Mouse (Mus musculus) left cerebral cortex, postnatal 14 days (tissue): ENCODE measurements around the gene Apmap. TPM values are rescaled to one million over a fixed set of nuclear protein-coding genes. Genes with fewer than 3 reads are reported as not detected.
A peak's percentile ranks its signal among the peaks of the same experiment; 100 is the strongest.

Source experiments
- DNase-seq, 2 experiments: peaks; one replicate each; pipeline ENCODE4 v3.0.0; 2021 to 2022; ENCODE audit warnings: low spot score in 2 of 2, mixed read lengths in 1 of 2
- intact Hi-C: fragments of 180-260 bp; cut with DNase I; formaldehyde crosslinking; loops from one replicate; pipeline ENCODE4 v1.15.1; 2025
- total RNA-seq, 2 experiments: library from RNA; stranded (reverse); gene quantifications; 2 replicates each; pipeline ENCODE4 v1.2.3; 2021

The Apmap gene
- total RNA-seq, 2 experiments from 2014 or later, result 49.1 to 50.1 TPM

DNA sequence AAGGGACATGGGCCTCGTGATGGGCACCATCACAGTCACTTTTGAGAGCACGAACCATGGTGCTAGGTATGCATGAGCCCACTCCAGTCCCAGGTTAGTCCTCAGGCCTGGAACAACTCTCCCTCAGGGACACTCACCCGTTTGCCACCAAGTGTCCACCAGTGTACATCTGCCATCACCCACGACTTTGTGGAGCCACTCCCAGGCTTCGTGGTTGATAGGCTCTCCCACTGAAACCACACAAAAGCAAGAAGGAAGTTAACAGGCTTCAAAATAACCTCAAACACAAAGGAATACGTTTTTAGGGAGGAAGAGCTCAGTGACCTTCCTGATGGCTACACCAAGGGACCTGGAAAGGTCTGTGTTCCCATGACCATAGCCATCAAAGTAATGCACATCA is 18.8 kb upstream of the Apmap start:
- intact Hi-C loops, result no loop called here
- no peak for DNase-seq

DNA sequence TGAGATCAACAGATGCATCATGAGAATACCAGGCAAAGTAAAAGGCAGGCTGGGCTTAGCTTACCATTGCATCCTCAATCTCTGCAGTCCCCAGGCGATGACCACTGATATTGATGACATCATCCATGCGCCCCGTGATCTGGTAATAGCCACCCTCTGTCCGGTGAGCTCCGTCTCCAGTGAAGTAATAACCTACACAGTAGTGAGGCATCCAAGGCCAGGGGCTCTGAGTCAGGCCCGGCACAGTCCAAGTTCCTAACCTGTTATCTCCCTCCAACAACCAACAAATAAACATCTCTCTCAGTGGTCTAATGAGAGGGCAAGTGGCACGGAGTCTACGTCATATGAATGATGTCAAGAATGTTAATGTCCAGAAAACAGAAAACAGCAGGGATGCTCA is 16.6 kb upstream of the Apmap start:
- no peak for DNase-seq
- intact Hi-C loops, result no loop called here

DNA sequence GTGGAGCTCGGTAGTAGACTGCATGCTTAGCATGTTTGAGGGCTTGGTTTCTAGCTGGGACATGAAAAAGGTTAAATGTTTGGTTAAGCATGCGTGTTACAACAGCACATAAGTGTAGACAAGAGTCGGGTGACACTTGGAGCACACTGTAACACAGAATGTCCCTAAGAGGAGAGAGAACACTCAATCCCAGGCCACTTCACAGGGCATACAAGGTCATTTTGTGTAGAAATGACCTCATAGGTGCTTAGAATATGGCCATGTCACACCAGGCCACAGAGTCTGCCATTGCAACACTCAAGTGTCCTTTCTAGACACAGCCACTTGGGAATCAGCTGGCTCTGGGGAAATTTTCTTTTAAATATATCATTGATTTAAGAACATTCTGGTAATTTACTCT is 15.6 kb upstream of the Apmap start:
- DNase-seq, result no peak
- intact Hi-C loops, result no loop called here

DNA sequence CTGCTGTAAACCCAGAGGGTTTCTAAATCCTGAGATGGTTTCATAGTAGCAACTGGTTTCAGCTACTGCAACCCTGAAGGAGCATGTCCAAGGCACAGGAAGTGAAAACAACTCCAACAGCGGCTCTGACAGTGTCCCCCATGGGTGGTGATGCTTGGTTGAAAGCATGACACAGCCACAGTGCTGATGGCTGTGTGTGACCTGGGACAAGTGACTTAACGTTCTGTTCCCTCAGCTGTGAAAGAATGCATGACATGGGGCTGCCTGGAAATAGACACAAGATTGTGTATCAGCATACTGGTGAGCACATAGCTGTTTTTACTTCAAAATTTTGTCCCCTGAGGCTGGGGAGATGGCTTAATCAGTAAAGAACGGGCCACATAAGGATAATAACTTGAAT is 13.3 kb upstream of the Apmap start:
- intact Hi-C loops, result no loop called here

DNA sequence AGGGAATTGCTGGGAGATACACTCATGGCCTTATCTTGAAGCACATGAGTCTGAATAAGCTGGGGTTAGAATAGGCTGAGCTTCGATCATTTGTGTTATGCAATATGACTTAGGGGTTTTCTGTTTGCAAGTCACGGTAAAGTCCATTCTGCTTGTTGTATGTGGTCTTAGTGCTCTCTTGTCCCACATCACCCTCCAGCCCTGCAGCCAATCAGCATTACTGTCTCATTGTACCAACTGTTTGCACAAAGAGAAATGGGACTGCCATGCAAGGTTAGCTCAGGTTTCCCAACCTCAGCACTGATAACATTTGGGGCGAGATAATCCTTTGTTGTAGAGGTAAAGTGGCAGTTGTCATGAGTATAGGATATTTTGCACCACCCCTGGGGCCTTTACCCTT is 1.7 kb upstream of the Apmap start:
- DNase-seq, result no peak
- intact Hi-C loops, result no loop called here

More for the DNA sequence above, 13.3 kb upstream of the Apmap start:
- no peak for DNase-seq

DNA sequence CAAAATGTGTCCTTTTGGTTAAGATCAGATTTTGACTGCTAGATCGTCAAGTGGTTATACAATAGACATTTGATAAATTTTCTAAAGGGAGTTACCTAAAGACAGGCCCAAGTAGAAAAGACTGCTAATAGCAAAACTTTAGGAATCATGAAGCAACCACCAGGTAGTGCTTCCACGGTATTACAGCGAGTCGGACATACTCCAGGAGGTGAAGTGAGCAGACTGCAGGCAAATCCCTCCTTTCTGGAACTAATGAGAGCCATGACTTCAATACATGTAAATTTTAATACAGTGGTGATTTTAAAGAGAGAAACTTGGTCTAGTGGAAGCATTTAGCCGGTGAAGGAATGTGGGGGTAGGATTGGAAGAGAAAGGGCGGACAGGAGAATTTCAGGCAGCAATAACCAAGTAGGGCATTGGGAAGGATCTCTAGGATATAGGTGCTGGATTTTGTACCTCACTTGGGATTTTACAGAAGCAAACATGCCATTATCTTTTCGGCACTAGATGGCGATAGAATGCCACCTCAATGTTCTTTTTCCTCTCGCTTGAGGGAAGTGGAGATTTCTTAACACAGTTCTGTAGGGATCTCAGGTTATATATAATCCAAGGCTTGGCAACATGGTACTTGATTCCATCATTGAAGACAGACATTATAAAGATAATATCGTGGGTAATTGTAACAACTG is 649 bp upstream of the Apmap start:
- peak; percentile 87 to 89 for DNase-seq
- intact Hi-C loops, result loop anchor here (1.0 to 10.0 kb wide), 4 partner anchors 42 to 396 kb away; partner anchors contain the start of gene Entpd6

DNA sequence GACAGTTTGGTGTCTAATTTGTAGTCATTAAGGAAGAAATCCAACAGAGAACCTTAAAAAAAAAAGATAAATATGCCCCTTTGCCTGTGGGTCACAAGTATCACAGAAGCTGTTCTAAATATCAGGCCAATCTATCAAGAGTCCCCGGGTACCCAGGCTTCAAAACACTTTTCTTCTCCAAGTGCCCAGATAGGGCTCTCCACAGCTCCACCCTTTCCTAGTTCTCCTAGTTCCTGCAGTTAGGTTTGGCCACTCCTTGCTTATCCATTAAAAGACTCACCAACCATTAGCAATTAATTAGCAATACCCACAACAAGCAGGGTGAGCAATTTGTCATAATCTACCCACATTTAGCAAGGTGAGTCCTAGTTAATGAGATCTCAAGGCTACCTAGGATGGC is 1.3 kb downstream of the Apmap start:
- intact Hi-C loops, result loop anchor here (5.0 to 10.0 kb wide), 2 partner anchors 40 to 398 kb away; no protein-coding TSS in a partner anchor
- DNase-seq, result no peak

DNA sequence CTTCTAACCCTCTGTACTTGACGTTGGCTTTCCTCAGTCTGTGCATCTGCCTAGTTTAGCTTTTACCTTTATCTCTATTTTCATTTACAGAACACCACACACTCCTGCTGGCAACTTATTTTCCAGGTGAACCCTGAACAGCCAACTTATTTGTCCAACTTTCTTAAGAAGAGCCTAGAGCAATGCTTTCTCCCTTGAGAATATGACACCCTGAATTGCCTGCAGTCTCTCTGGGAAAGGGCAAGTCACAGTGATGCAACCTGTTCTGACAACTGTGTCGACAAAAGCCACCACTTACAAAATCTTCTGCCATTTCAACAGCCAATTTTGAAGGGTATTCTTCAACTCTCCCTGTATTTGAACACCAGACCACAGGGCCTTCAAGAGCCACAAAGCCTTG is 3.6 kb downstream of the Apmap start:
- no peak for DNase-seq
- intact Hi-C loops, result loop anchor here (5.0 to 10.0 kb wide), 2 partner anchors 38 to 400 kb away; no protein-coding TSS in a partner anchor

DNA sequence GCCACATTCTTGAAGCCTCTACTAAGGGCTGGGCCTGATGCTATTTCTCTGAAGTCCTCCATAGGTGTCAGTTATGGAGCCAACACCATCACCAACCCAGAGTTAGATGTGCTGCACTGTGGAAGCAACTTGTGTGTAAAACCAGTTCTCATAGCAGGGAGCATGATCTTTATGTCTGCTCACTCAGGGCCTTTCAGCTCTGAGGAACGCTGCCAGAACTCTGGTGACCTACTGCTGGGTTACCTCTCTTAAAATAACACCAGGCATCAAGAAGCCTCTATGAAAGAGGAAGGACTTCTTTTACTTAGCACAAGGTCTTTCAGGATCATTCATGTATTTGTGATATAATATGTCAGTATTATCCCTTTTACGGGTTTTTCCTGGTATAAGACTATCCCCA is 6.2 kb downstream of the Apmap start:
- intact Hi-C loops, result loop anchor here (10.0 kb wide), 1 partner anchor 403 kb away; no protein-coding TSS in a partner anchor
- DNase-seq, result no peak

DNA sequence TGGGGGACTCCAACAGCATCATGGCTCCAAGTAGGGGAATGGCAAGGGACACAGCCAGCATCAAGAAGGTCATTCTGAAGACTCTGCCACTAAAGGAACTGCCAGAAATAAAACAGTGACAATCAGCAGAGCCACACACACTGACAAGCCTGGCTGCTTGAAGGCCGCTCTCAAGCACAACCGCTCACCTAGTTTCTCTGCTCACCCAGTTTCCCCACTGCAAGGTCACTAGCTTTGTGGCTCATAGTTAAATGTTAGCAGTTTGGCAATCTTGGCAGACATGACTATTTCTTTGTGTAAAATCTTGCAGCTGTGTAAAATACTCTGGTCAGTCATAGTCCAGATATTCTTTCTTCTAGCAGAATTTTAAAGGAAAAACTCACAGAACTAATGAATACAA is 8.1 kb downstream of the Apmap start:
- DNase-seq, result no peak
- intact Hi-C loops, result loop anchor here (10.0 kb wide), 1 partner anchor 405 kb away; no protein-coding TSS in a partner anchor

DNA sequence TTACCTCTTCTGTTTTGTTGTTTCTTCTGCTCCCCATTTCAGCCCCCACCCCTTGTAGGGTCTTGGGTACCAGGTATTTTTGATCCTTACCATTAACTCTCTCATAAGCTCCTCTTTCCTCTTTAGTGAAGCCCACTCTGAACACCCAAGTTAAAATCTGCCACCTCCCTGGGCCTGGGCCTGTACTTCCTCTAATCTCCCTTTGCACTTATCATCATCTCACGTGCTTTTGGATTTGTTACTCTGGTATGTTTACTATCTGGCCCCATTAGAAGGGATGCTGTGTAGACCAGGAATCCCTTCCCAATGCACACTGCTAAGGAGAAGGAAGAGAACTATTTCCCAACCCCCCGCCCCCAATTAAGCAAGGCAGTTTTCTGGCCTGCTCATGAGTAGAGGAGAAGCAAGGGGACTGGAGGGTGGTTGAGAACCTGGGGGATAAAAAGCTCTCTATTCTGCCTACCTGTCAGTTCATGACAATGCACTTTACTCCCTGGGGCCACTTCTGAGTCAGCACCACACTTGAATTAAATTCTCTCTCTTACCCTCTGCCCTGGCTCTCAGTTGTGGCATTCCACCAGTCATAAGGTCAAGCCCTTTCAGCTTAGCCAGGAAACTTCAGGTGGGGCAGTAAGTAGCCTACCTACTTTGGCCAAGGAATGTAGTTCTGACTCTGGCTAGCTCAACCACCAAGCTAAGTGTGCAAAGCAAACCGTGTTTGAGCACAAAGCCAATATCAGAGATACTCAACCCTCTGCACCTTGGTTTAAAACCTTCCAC is 12.8 kb downstream of the Apmap start:
- intact Hi-C loops, result no loop called here
- DNase-seq, result no peak

DNA sequence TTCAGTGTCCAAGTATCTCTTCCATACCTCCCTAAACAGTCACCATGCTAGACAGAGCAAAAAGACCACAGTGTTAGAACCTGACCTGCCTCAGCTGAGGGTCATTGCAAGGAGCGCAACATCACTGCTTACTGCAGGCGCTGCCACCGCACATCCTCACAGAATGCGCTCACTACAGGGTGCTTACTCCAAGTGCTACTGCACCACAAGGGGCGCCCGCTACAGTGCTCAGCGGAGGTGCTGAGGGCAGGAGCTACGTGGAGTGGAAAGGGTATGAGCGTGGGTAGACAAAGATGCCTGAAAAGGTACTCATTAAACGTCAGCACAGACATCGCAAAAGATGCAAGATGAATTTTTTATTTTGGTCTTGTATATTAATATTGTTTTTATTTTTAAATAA is 19.3 kb downstream of the Apmap start:
- DNase-seq, result no peak
- intact Hi-C loops, result no loop called here

DNA sequence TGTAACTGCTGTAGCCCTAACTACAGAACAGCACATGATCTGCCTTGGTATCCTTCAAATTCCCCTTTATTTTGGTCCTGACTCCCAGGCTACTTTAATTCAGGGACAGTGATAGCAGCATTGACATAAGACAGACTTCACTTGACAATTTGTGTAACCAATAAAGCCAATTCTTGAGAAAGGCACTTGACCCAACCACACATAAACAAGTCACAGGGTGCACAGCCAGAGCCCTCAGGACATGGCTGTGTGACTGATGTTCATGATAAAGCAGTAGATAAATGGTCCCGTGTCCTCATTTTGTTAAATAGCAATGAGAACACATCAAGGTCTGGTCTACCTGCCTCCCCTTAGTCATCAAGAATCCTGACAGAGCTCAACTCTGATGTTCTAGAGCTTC is 28.7 kb downstream of the Apmap start:
- DNase-seq, result no peak
- intact Hi-C loops, result no loop called here

DNA sequence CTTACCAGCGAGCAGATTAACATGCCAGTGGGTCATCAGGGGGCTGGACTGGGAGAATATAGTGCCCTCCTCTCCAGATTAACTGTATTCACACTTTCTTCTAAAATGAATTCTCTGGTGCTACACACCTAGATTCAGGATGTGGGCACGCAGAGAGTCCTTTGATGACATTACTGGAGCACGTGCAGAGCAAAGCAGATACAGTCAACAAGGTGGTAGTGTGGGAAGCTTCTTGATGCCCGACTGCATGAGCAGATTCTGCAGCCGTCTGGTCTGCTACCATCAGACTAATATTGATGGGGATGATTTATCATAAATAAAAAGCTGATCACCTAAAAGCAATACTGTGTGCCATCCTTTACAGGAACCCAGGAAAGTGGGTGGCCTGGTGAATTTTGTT is 29.8 kb downstream of the Apmap start:
- no peak for DNase-seq
- intact Hi-C loops, result no loop called here

DNA sequence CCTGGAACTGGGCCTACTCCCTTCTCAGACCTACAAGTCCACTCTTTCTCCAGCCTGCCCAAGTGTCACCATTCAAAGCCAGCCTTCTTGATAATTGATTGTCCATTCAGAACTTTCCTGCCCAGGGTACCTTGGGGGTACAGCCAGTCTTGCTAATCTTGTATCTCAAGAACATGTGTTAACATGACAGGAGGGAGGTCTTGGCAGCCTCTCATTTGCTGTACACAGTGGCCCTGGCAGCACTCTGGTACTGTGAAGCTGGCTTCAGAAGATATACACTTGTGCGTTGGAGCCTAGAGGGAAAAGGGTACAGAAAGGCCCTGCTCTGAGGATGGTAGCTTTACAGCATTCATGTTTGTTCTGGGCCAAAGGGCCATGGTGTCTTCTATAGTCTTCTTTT is 32.1 kb downstream of the Apmap start:
- DNase-seq, result no peak
- intact Hi-C loops, result no loop called here

DNA sequence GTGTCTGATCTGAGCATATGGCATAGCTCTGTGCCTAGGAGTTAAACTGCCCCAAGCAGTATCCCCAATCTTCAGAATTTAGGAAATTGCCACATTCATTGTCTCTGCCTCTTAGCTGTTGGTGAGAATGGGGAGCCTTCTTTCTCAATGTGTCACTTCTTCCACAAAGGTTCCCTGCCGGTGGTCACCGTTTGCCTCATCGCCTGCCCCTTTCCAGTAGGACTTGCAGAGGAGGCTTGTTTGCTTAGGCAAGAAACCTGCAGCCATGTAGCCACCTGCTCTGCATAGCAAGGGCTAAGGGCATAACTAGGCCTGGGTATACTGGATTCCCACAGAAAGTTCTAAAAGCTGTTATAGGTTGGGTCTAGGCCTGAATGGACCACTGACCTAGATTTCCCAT is 35.9 kb downstream of the Apmap start:
- no peak for DNase-seq
- intact Hi-C loops, result no loop called here

DNA sequence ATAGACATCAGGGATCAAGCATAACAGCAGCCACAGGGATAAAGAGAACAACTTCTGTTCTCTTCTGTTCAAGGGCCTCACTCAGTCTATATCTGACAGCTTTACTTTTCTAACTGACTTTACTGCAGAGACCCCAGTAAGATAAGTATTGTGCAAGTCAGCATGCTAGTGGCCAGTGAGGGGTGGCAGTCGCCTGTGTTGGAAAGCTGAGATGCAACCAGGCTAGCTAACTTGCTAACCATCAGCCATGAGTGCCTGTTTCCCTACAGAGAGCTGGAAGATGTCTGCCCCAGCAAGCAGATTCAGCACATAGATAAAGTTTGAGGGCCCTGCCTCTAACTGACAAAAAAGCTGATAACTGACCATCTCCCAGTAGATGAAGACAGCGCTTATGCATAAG is 37.6 kb downstream of the Apmap start:
- peak in 1 of 2 experiments; percentile 1 for DNase-seq
- intact Hi-C loops, result no loop called here

DNA sequence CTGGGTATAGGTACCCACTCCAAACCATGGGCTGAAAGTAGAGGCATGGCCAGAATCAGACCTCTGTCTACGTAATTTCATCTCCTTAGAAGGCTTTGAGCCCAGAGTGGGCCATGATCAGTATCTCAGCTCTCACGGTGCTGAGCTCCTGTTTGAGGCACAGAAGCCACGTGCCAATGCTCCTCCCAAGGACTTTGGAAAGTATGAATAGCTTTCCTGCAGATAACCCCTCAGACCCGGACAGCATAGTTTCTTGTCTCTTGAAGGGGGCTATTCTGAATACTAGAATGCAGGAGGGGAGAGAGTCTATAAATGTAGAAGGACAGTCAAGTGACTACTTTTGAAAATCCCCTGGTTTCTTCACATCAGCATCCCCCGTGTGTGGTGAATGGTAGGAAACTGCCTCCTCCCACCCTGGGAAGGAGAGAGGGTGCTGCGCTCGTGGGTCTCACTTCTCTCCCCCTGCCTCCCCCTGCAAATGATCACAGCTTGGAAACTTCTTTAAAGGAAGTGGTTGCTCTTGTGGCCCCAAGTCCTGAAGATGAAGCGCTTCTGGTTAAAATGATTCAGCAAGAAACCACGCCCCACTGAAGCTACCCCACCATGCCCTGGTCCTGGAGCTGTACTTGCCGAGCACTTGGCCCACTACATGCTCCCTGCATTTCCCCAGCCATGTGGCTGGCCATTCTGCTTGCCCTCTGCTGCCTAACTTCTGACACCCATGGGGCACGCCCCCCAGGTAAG is 38.3 kb downstream of the Apmap start, which contains the start of gene Cst7:
Gene Cst7, plus strand, starts transcription at position 569 of the 744 bp plus-strand sequence.
- intact Hi-C loops, result loop anchor here (5.0 kb wide), 1 partner anchor 37 kb away; the partner anchor contains the start of gene Apmap

DNA sequence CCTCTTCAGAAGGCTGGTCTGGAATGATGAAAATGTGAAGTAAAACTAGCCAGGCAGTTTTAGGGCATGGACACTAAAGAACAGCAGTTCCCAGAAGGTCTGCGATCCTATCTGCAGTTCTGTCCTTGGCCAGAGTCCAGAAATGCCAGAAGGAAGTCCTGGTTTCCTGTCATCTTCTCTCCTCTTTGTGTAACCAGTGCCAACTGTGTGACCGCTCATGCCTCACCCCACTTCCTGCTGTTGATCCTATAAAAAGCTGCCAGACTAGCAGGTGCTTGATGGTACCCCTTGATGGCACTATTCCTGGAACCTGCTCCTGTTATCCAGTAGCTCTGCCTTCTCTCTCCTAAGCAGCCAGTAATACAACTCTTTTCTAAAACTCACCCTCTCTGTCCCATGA is 41.3 kb downstream of the Apmap start:
- intact Hi-C loops, result loop anchor here (5.0 kb wide), 1 partner anchor 40 kb away; the partner anchor contains the start of gene Apmap
- no peak for DNase-seq

More for the DNA sequence above, 38.3 kb downstream of the Apmap start, which contains the start of gene Cst7:
- DNase-seq, result peak in 1 of 2 experiments; percentile 1

DNA sequence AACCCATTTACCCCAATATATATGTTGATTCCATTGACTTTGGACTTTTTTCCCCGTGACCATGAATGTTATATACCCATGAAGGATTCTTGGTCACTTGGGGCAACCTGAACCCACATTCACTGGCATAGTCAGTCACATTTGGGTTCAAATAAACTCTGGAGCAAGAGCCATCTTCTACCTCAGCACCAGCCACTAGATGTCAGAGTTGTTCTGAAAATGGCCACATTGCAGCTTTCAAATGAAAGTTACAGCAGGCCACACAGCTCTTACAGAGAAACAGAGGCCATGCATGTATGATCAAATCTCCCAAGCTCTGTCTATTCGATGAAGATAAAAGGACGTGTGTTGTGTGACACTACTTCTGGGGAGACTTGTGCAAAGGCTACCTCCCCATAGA is 49.8 kb downstream of the Apmap start:
- DNase-seq, result peak; percentile 46 to 58
- intact Hi-C loops, result loop anchor here (2.0 to 5.0 kb wide), 2 partner anchors 116 to 189 kb away; partner anchors contain the start of gene Entpd6
